Comparison of ENCODE assay signal across 35 mouse cellular contexts in genomic region chr3:108321671-108322070, GRCm38 (mm10). TPM values are rescaled to one million over a fixed set of nuclear protein-coding genes. Genes with fewer than 3 reads are reported as not detected.
DNase-seq lines count a peak whose midpoint lies in the region; ATAC-seq and TF ChIP-seq lines count a peak whose summit lies in the region.
"Had no signal": no experiment of that assay in that cellular context is flagged by ENCODE, and none has a peak within 500 bp of the region (broad histone marks: within the 10 kb centered on the region; RNA-seq: fewer than 3 reads in every experiment).

No protein-coding gene starts in this region.

- no peaks in the 10 kb centered on the region for H3K79me2 ChIP-seq in MEL (ENCODE audit: control insufficient read depth, insufficient read depth, low read length, poor library complexity)

- 0 out of 2 replicates have a peak, but pooled peaks have one; percentile 39 for ATAC-seq in hindbrain, postnatal 0 days
- no peak for ATAC-seq in hindbrain, embryonic 13.5 days (ENCODE audit: low FRiP score)
- peak; percentile 30; the same call in 1 of the 2 replicates for ATAC-seq in megakaryocyte progenitor cell, adult 5-6 weeks (replicated peaks; ENCODE audit: poor library complexity)
- ATAC-seq: hindbrain, embryonic 16.5 days; intestine, embryonic 15.5 days; midbrain, embryonic 15.5 days had no signal

- H3K4me2 ChIP-seq in hindbrain, postnatal 0 days (ENCODE audit: low read depth, low read length), result no peak overlapping the region
- no peak overlapping the region for H3K4me2 ChIP-seq in hindbrain, embryonic 13.5 days
- H3K4me2 ChIP-seq: embryonic facial prominence, embryonic 13.5 days; forebrain, embryonic 12.5 days; intestine, embryonic 15.5 days; liver, embryonic 15.5 days; lung, embryonic 15.5 days; midbrain, embryonic 15.5 days; neural tube, embryonic 15.5 days; stomach, embryonic 15.5 days had no signal

- TF ChIP-seq CTCF in hindbrain, postnatal 0 days (IDR thresholded peaks at IDR 0.05; ENCODE audit: low read depth), result no peak
- no peak for TF ChIP-seq CTCF in MEL (IDR thresholded peaks at IDR 0.05 in 2 of 3, conservative IDR thresholded peaks at IDR 0.05 in 1 of 3; ENCODE audit: control insufficient read depth in 1 of 3, insufficient read depth in 1 of 3, low read depth in 2 of 3, low read length in 3 of 3, poor library complexity in 1 of 3, severe bottlenecking in 1 of 3)

- TF ChIP-seq EP300 in MEL (IDR thresholded peaks at IDR 0.05; ENCODE audit: low read depth in 1 of 2, low read length in 2 of 2), result no peak

- no peak for TF ChIP-seq RAD21 in MEL (IDR thresholded peaks at IDR 0.05; ENCODE audit: low read depth, low read length)

- H3K9me3 ChIP-seq in hindbrain, postnatal 0 days (ENCODE audit: low read length), result no peaks in the 10 kb centered on the region
- H3K9me3 ChIP-seq in hindbrain, embryonic 13.5 days, result no peaks in the 10 kb centered on the region
- H3K9me3 ChIP-seq in MEL (replicated peaks; ENCODE audit: insufficient read depth, low read length), result no peaks in the 10 kb centered on the region
- H3K9me3 ChIP-seq: embryonic facial prominence, embryonic 13.5 days; forebrain, embryonic 12.5 days; hindbrain, embryonic 10.5 days; intestine, embryonic 15.5 days; liver, embryonic 15.5 days; lung, embryonic 15.5 days; midbrain, embryonic 15.5 days; neural tube, embryonic 15.5 days; stomach, embryonic 15.5 days had no signal

- no peaks in the 10 kb centered on the region for H3K27me3 ChIP-seq in hindbrain, postnatal 0 days (ENCODE audit: insufficient read depth, low read length)
- H3K27me3 ChIP-seq in hindbrain, embryonic 13.5 days, result no peaks in the 10 kb centered on the region
- H3K27me3 ChIP-seq in MEL (ENCODE audit: control insufficient read depth in 1 of 2, insufficient read depth in 2 of 2, low read length in 2 of 2), result no peaks in the 10 kb centered on the region
- H3K27me3 ChIP-seq: embryonic facial prominence, embryonic 13.5 days; forebrain, embryonic 12.5 days; intestine, embryonic 15.5 days; liver, embryonic 15.5 days; lung, embryonic 15.5 days; midbrain, embryonic 15.5 days; neural tube, embryonic 15.5 days; stomach, embryonic 15.5 days had no signal

- H3K9ac ChIP-seq in hindbrain, postnatal 0 days (replicated peaks; ENCODE audit: low read length), result no peak overlapping the region
- H3K9ac ChIP-seq in hindbrain, embryonic 13.5 days, result no peak overlapping the region
- no peak overlapping the region for H3K9ac ChIP-seq in MEL (ENCODE audit: control insufficient read depth, low read depth, low read length, poor library complexity, severe bottlenecking)
- H3K9ac ChIP-seq: embryonic facial prominence, embryonic 13.5 days; forebrain, embryonic 12.5 days; intestine, embryonic 15.5 days; liver, embryonic 15.5 days; lung, embryonic 15.5 days; midbrain, embryonic 15.5 days; neural tube, embryonic 15.5 days; stomach, embryonic 15.5 days had no signal

- no peak overlapping the region for H3K27ac ChIP-seq in hindbrain, postnatal 0 days
- no peak overlapping the region for H3K27ac ChIP-seq in hindbrain, embryonic 13.5 days
- no peak overlapping the region for H3K27ac ChIP-seq in MEL (ENCODE audit: control insufficient read depth, low read depth, low read length)
- H3K27ac ChIP-seq: embryonic facial prominence, embryonic 13.5 days; forebrain, embryonic 12.5 days; heart, adult 2 months; hindbrain, embryonic 10.5 days; intestine, embryonic 15.5 days; liver, embryonic 15.5 days; lung, embryonic 15.5 days; midbrain, embryonic 15.5 days; neural tube, embryonic 15.5 days had no signal

- H3K4me3 ChIP-seq in hindbrain, postnatal 0 days (ENCODE audit: low read length), result no peak overlapping the region
- H3K4me3 ChIP-seq in hindbrain, embryonic 13.5 days, result no peak overlapping the region
- H3K4me3 ChIP-seq in MEL (ENCODE audit: control insufficient read depth in 1 of 2, insufficient read depth in 1 of 2, low read depth in 2 of 2, low read length in 2 of 2), result no peak overlapping the region
- H3K4me3 ChIP-seq: embryonic facial prominence, embryonic 13.5 days; erythroblast, embryonic 14.5 days; forebrain, embryonic 12.5 days; heart, adult 2 months; hindbrain, embryonic 10.5 days; intestine, embryonic 15.5 days; liver, embryonic 15.5 days; lung, embryonic 15.5 days; midbrain, embryonic 15.5 days; neural tube, embryonic 15.5 days; stomach, embryonic 15.5 days had no signal

- TF ChIP-seq POLR2A in MEL (IDR thresholded peaks at IDR 0.05; ENCODE audit: control insufficient read depth in 1 of 2, insufficient read depth in 1 of 2, low read depth in 1 of 2, low read length in 2 of 2, poor library complexity in 1 of 2), result no peak

- H3K36me3 ChIP-seq in hindbrain, postnatal 0 days (ENCODE audit: insufficient read depth, low read length), result no peaks in the 10 kb centered on the region; the same call in 1 of the 2 replicates
- H3K36me3 ChIP-seq in hindbrain, embryonic 13.5 days, result peaks cover 34% of the 10 kb centered on the region
- H3K36me3 ChIP-seq in MEL (ENCODE audit: control insufficient read depth in 1 of 2, insufficient read depth in 2 of 2, low read length in 2 of 2), result no peaks in the 10 kb centered on the region
- H3K36me3 ChIP-seq: intestine, embryonic 15.5 days; liver, embryonic 15.5 days had no signal

- DNase-seq in cerebellum, postnatal 25 days, result peak; percentile 34 to 45
- DNase-seq in cerebellum, adult 18-20 months, result no peak
- no peak for DNase-seq in hindbrain, postnatal 0 days (ENCODE audit: low spot score)
- no peak for DNase-seq in MEL (ENCODE audit: low read depth, low spot score)
- no peak for DNase-seq in thymus, adult 18-20 months
- DNase-seq: adrenal gland, postnatal 25 days; cerebellum, adult 11-12 months; embryo, embryonic 11 days; heart, adult 2 months; heart, postnatal 14 days; kidney, adult 2 months; kidney, postnatal 36 days; layer of hippocampus, postnatal 36 days; left cerebral cortex, postnatal 4 days; lung, postnatal 4 days; right cerebral cortex, postnatal 25 days; thymus, postnatal 25 days had no signal

- no peaks in the 10 kb centered on the region for H3K4me1 ChIP-seq in hindbrain, postnatal 0 days (ENCODE audit: insufficient read depth, low read length)
- H3K4me1 ChIP-seq in hindbrain, embryonic 13.5 days (replicated peaks), result 0 out of 2 replicates have a peak, but pooled peaks cover 3% of the 10 kb centered on the region
- peaks cover 0 to 4% of the 10 kb centered on the region in 2 experiments; a peak in 3 of 4 replicates for H3K4me1 ChIP-seq in MEL (ENCODE audit: control insufficient read depth in 1 of 2, insufficient read depth in 2 of 2, low read length in 2 of 2)
- H3K4me1 ChIP-seq: forebrain, embryonic 12.5 days; hindbrain, embryonic 10.5 days; intestine, embryonic 15.5 days; midbrain, embryonic 15.5 days; stomach, embryonic 15.5 days had no signal

- WGBS in hindbrain, postnatal 0 days, result 55% methylated on average over 4 of the region's 4 CpGs
- WGBS in hindbrain, embryonic 13.5 days, result 77% methylated on average over 4 of the region's 4 CpGs

TF ChIP-seq in MEL, 35 proteins besides CTCF, POLR2A, EP300 and RAD21:
- TF ChIP-seq CHD1 (IDR thresholded peaks at IDR 0.05; ENCODE audit: low read depth, low read length) (no peak), GATA1 (IDR thresholded peaks at IDR 0.05; ENCODE audit: low read depth, low read length) (0 out of 2 replicates have a peak, but pooled peaks have one; percentile 32)

RNA-seq across cellular contexts. Expression of gene Sort1, which starts 37.8 kb away (rescaled TPM):
- 65.0 and 73.9 TPM in 2 replicates for total RNA-seq in hindbrain, postnatal 0 days (2014; rRNA removed)
- polyA plus RNA-seq in hindbrain, postnatal 0 days (2015; fragmentation: Nextera tagmentation; extraction: Ambion mirVana), result 11.7 and 13.3 TPM in 2 replicates
- 14.7 and 15.9 TPM in 2 replicates for polyA plus RNA-seq in hindbrain, embryonic 13.5 days (2015; fragmentation: Nextera tagmentation; extraction: Ambion mirVana)
- 10.2 and 12.3 TPM in 2 replicates for total RNA-seq in MEL (2012; rRNA removed)
- polyA plus RNA-seq in MEL (2012; ENCODE audit: insufficient read depth in 1 of 2, insufficient read length in 2 of 2, low read depth in 1 of 2, low replicate concordance in 2 of 2, missing spikeins in 1 of 2), result 10 to 100 TPM; 22.7 to 28.3 TPM
- 53.8 and 58.9 TPM in 2 replicates for total RNA-seq in megakaryocyte progenitor cell, adult 5-6 weeks (2015)
- total RNA-seq in megakaryocyte progenitor cell, adult 5-6 weeks (2017), result 45.5 and 51.2 TPM in 2 replicates

RNA-seq across cellular contexts. Expression of gene Mybphl, which starts 43.0 kb away (rescaled TPM):
- total RNA-seq in hindbrain, postnatal 0 days (2014; rRNA removed), result 0.36 TPM in 1 of 2 replicates, not detected in the other
- 0.11 and 0.19 TPM in 2 replicates for polyA plus RNA-seq in hindbrain, postnatal 0 days (2015; fragmentation: Nextera tagmentation; extraction: Ambion mirVana)
- 0.13 and 0.21 TPM in 2 replicates for polyA plus RNA-seq in hindbrain, embryonic 13.5 days (2015; fragmentation: Nextera tagmentation; extraction: Ambion mirVana)
- total RNA-seq in MEL (2012; rRNA removed), result not detected in 2 replicates
- not detected for polyA plus RNA-seq in MEL (2012; ENCODE audit: insufficient read depth in 1 of 2, insufficient read length in 2 of 2, low read depth in 1 of 2, low replicate concordance in 2 of 2, missing spikeins in 1 of 2)
- not detected in 2 replicates for total RNA-seq in megakaryocyte progenitor cell, adult 5-6 weeks (2015)
- total RNA-seq in megakaryocyte progenitor cell, adult 5-6 weeks (2017), result not detected in 2 replicates
- total RNA-seq: adrenal gland, adult 18-20 months; adrenal gland, postnatal 25 days; gastrocnemius, adult 18-20 months; gastrocnemius, postnatal 4 days had no signal
- polyA plus RNA-seq: embryonic facial prominence, embryonic 13.5 days; erythroblast, embryonic 14.5 days; hindbrain, embryonic 10.5 days; intestine, embryonic 15.5 days; kidney, embryonic 16.5 days; limb, embryonic 14.5 days; midbrain, embryonic 15.5 days; stomach, embryonic 15.5 days had no signal

Comparison
In these comparisons a context has a peak if more than half of its experiments do, and no peak if none do; other contexts are left out.
1. DNase-seq: peak in cerebellum, postnatal 25 days (2 of 2); none in cerebellum, adult 18-20 months (0 of 2), hindbrain, postnatal 0 days (single experiment), MEL (single experiment) and thymus, adult 18-20 months (0 of 2).